Mouse (Mus musculus) myocyte (in vitro differentiated cells): Measurements from ENCODE around the gene Nabp2.

ENCODE experiments used
- MYOD1 ChIP-seq, 3 experiments: IDR thresholded peaks; one replicate each; pipeline ENCODE4 v1.6.1; 2011; ENCODE audit warnings: control low read depth in 2 of 3, low read depth in 2 of 3, mild to moderate bottlenecking in 2 of 3, moderate library complexity in 1 of 3; ENCODE audit not compliant: insufficient read length in 2 of 3, control insufficient read depth in 1 of 3
- POLR2A ChIP-seq: IDR thresholded peaks from one replicate; pipeline ENCODE4 v1.6.1; 2011; ENCODE audit warnings: low read depth, mild to moderate bottlenecking, control low read depth, moderate library complexity; ENCODE audit not compliant: insufficient read length

- TF ChIP-seq POLR2A (no peak), MYOD1 (IDR thresholded peaks at IDR 0.05; ENCODE audit: control insufficient read depth in 1 of 3, insufficient read length in 2 of 3, low read depth in 2 of 3) (no peak)
Observed at GRCm38 (mm10) chr10:128380565-128380964, 30.7 kb downstream of the Nabp2 start.
